19 mouse cellular contexts compared by ENCODE assay signal in the genomic region with DNA sequence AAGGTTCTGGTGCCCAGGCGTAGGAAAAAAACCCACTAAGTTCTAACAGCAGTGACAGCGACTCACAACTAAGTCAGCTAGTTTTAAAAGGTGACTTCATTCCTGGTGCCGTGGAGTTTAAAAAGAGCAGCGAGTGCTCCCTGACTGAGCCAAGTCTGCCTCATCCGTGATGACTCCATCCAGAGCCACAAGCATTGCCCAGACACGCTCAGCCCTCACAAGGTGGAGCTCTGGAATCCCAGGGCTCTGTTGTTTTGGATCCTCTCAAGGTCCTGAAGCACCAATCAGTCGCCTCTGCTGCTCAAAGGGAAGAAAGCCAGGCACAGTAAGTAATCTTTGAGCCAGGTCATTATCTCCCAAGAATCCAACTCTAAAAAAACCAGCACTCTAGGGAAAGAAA. TPM values are rescaled to one million over a fixed set of nuclear protein-coding genes. Genes with fewer than 3 reads are reported as not detected.
DNase-seq lines count a peak whose midpoint lies in the region; ATAC-seq lines count a peak whose summit lies in the region.
"Had no signal": no experiment of that assay in that cellular context is flagged by ENCODE, and none has a peak within 500 bp of the region (broad histone marks: within the 10 kb centered on the region; RNA-seq: fewer than 3 reads in every experiment).

No protein-coding gene starts in this region.

- peak overlapping the region; percentile 65; the same call in 1 of the 2 replicates for H3K27ac ChIP-seq in embryonic facial prominence, embryonic 12.5 days
- peak overlapping the region; percentile 16; the same call in 1 of the 2 replicates for H3K27ac ChIP-seq in limb, embryonic 10.5 days
- H3K27ac ChIP-seq: forebrain, embryonic 13.5 days; hindbrain, embryonic 15.5 days; lung, embryonic 15.5 days; neural tube, embryonic 15.5 days had no signal

- H3K36me3 ChIP-seq in embryonic facial prominence, embryonic 12.5 days: no peaks in the 10 kb centered on the region
- H3K36me3 ChIP-seq in limb, embryonic 10.5 days: no peaks in the 10 kb centered on the region
- H3K36me3 ChIP-seq: hindbrain, embryonic 15.5 days; lung, embryonic 15.5 days; neural tube, embryonic 15.5 days had no signal

- H3K9ac ChIP-seq in embryonic facial prominence, embryonic 12.5 days: no peak overlapping the region
- H3K9ac ChIP-seq: forebrain, embryonic 13.5 days; hindbrain, embryonic 15.5 days; lung, embryonic 15.5 days; neural tube, embryonic 15.5 days had no signal

- H3K4me1 ChIP-seq in embryonic facial prominence, embryonic 12.5 days: no peaks in the 10 kb centered on the region
- H3K4me1 ChIP-seq in limb, embryonic 10.5 days: peaks cover 9% of the 10 kb centered on the region; the same call in 1 of the 2 replicates
- H3K4me1 ChIP-seq: forebrain, embryonic 13.5 days; hindbrain, embryonic 15.5 days; lung, embryonic 15.5 days; neural tube, embryonic 15.5 days had no signal

- no peak for ATAC-seq in embryonic facial prominence, embryonic 12.5 days (ENCODE audit: insufficient number of reproducible peaks, insufficient read depth, low FRiP score, low TSS enrichment)
- no peak for ATAC-seq in erythroblast, adult 5-6 weeks (replicated peaks; ENCODE audit: low FRiP score, poor library complexity, severe bottlenecking)
- ATAC-seq: forebrain, embryonic 13.5 days; Patski had no signal

- no peaks in the 10 kb centered on the region for H3K27me3 ChIP-seq in embryonic facial prominence, embryonic 12.5 days
- no peaks in the 10 kb centered on the region for H3K27me3 ChIP-seq in limb, embryonic 10.5 days (ENCODE audit: low read depth, poor library complexity, severe bottlenecking)
- H3K27me3 ChIP-seq: forebrain, embryonic 13.5 days; hindbrain, embryonic 15.5 days; lung, embryonic 15.5 days; neural tube, embryonic 15.5 days; Patski had no signal

- no peak overlapping the region for H3K4me2 ChIP-seq in embryonic facial prominence, embryonic 12.5 days (replicated peaks)
- H3K4me2 ChIP-seq: forebrain, embryonic 13.5 days; hindbrain, embryonic 15.5 days; liver, embryonic 11.5 days; lung, embryonic 15.5 days; neural tube, embryonic 15.5 days had no signal

- peak; percentile 65 for DNase-seq in urinary bladder, postnatal 14 days (ENCODE audit: low spot score)
- no peak for DNase-seq in urinary bladder, adult 2 months (ENCODE audit: low spot score)
- no peak for DNase-seq in limb, embryonic 10.5 days (ENCODE audit: low spot score)
- no peak for DNase-seq in right cerebral cortex, postnatal 14 days
- no peak for DNase-seq in ovary, adult 18-20 months (ENCODE audit: low spot score)
- DNase-seq: adrenal gland, adult 2 months; embryo, embryonic 11 days; heart, postnatal 10 days; right cerebral cortex, adult 18-20 months had no signal

- no peak overlapping the region for H3K4me3 ChIP-seq in embryonic facial prominence, embryonic 12.5 days
- H3K4me3 ChIP-seq in limb, embryonic 10.5 days: no peak overlapping the region
- H3K4me3 ChIP-seq: forebrain, embryonic 13.5 days; hindbrain, embryonic 15.5 days; lung, embryonic 15.5 days; megakaryocyte, embryonic 14.5 days; neural tube, embryonic 15.5 days had no signal

- no peaks in the 10 kb centered on the region for H3K9me3 ChIP-seq in embryonic facial prominence, embryonic 12.5 days
- H3K9me3 ChIP-seq in limb, embryonic 10.5 days (replicated peaks): no peaks in the 10 kb centered on the region
- H3K9me3 ChIP-seq: forebrain, embryonic 13.5 days; hindbrain, embryonic 15.5 days; lung, embryonic 15.5 days; megakaryocyte, embryonic 14.5 days; neural tube, embryonic 15.5 days had no signal

- WGBS in embryonic facial prominence, embryonic 12.5 days: 61% methylated on average over 7 of the region's 7 CpGs
- 70% methylated on average over 7 of the region's 7 CpGs for WGBS in limb, embryonic 10.5 days

RNA-seq across cellular contexts. Expression of a gene that starts 18.0 kb away (rescaled TPM):
- 21.7 and 32.7 TPM in 2 replicates for polyA plus RNA-seq in urinary bladder, adult 2 months (2012; rRNA removed)
- polyA plus RNA-seq in embryonic facial prominence, embryonic 12.5 days (2016; fragmentation: Nextera tagmentation; extraction: Ambion mirVana): 33.7 and 35.1 TPM in 2 replicates
- polyA plus RNA-seq in limb, embryonic 10.5 days (2016; fragmentation: Nextera tagmentation; extraction: Ambion mirVana): 24.9 and 32.1 TPM in 2 replicates
- total RNA-seq in erythroblast, adult 5-6 weeks (2015; ENCODE audit: low replicate concordance): 0.21 TPM in 1 of 2 replicates, not detected in the other
- not detected in 2 replicates for total RNA-seq in erythroblast, adult 5-6 weeks (2017; ENCODE audit: low replicate concordance)
- total RNA-seq: monocyte, adult 5-6 weeks had no signal
